Mouse (Mus musculus) kidney, embryonic 16.5 days (tissue): ENCODE measurements around the gene Grin2d. TPM values are rescaled to one million over a fixed set of nuclear protein-coding genes. Genes with fewer than 3 reads are reported as not detected.

Experiments
- polyA plus RNA-seq: library from polyadenylated mRNA; unstranded; fragments of >200 nt; fragmentation: Nextera tagmentation; extraction: Ambion mirVana; gene quantifications from 2 replicates; pipeline ENCODE4 v1.2.1, GENCODE M21; 2015

The Grin2d gene
- polyA plus RNA-seq, 1 experiment from 2014 or later, result 0.25 TPM

Other genes with a start within 250 kb of the Grin2d start
- 8.0 and 9.0 TPM in 2 replicates for gene Mamstr, start 238.4 kb downstream of the Grin2d start, polyA plus RNA-seq
- gene Fut2, start 212.0 kb downstream of the Grin2d start, polyA plus RNA-seq, result 0.32 and 0.57 TPM in 2 replicates
- gene Ntn5, start 194.4 kb downstream of the Grin2d start, polyA plus RNA-seq, result 0.18 and 0.29 TPM in 2 replicates
- gene Sec1, start 184.0 kb downstream of the Grin2d start, polyA plus RNA-seq, result 0.22 and 0.24 TPM in 2 replicates
- gene Car11, start 178.5 kb downstream of the Grin2d start, polyA plus RNA-seq, result 10.7 and 11.6 TPM in 2 replicates
- 4.1 and 4.3 TPM in 2 replicates for gene Dbp, start 173.3 kb downstream of the Grin2d start, polyA plus RNA-seq
- gene Rpl18, start 162.9 kb downstream of the Grin2d start, polyA plus RNA-seq, result 1,042 and 1,047 TPM in 2 replicates
- gene Sphk2, start 160.4 kb downstream of the Grin2d start, polyA plus RNA-seq, result 36.2 and 36.7 TPM in 2 replicates
- gene Fam83e, start 157.2 kb downstream of the Grin2d start, polyA plus RNA-seq, result 1.1 and 1.2 TPM in 2 replicates
- not detected in 2 replicates for gene Spaca4, start 152.6 kb downstream of the Grin2d start, polyA plus RNA-seq
- 1.3 and 1.8 TPM in 2 replicates for gene Lmtk3, start 94.6 kb downstream of the Grin2d start, polyA plus RNA-seq
- gene Sult2b1, start 93.7 kb downstream of the Grin2d start, polyA plus RNA-seq, result 1.9 and 2.5 TPM in 2 replicates
- gene Cyth2, start 63.8 kb downstream of the Grin2d start, polyA plus RNA-seq, result 125 and 126 TPM in 2 replicates
- 1.9 TPM in 2 replicates for gene Kcnj14, start 53.6 kb downstream of the Grin2d start, polyA plus RNA-seq
- gene Grwd1, start 47.4 kb downstream of the Grin2d start, polyA plus RNA-seq, result 87.4 and 87.9 TPM in 2 replicates
- 96.4 and 97.3 TPM in 2 replicates for gene Kdelr1, start 5.6 kb downstream of the Grin2d start, polyA plus RNA-seq
- 1.5 and 1.8 TPM in 2 replicates for gene Syngr4, start 18.3 kb upstream of the Grin2d start, polyA plus RNA-seq
- 7.1 and 8.4 TPM in 2 replicates for gene Tmem143, start 18.6 kb upstream of the Grin2d start, polyA plus RNA-seq
- 187 and 216 TPM in 2 replicates for gene Emp3, start 43.0 kb upstream of the Grin2d start, polyA plus RNA-seq
- gene Ccdc114, start 45.7 kb upstream of the Grin2d start, polyA plus RNA-seq, result 11.7 and 11.8 TPM in 2 replicates
- gene Abcc6, start 151.9 kb upstream of the Grin2d start, polyA plus RNA-seq, result 0.66 and 0.87 TPM in 2 replicates
- 43.3 and 44.4 TPM in 2 replicates for gene Nomo1, start 155.3 kb upstream of the Grin2d start, polyA plus RNA-seq
- gene Kcnj11, start 222.4 kb upstream of the Grin2d start, polyA plus RNA-seq, result 0.14 and 0.28 TPM in 2 replicates